Mouse (Mus musculus): ENCODE data around the gene Slc24a2.

DNA sequence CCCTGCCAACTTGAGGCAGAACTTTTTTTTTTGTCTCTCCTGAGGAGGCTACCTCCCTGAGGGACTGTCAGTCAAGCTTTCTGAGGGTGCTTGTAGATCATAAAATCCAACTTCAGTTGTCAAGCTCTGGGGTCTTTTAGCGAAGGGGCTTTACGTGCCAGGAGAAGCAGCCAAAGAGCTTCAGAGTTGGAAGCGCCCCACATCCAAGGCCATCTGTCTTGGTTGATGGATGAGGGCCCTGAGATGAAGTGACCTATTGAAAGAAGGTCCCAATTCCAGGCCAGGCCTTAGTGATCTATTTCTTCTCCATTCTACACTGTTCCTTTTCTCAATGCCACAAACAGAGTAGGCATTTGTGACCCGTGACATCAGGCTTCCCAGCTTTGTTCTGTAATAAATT is 214.5 kb downstream of the Slc24a2 start:
- TF ChIP-seq CTCF (IDR thresholded peaks at IDR 0.05; ENCODE audit: low read depth, low read length) (no peak), POLR2A (IDR thresholded peaks at IDR 0.05; ENCODE audit: borderline replicate concordance, low read depth, low read length) (no peak)
